Mouse (Mus musculus): ENCODE measurements around the gene Rcn3. TPM values are rescaled to one million over a fixed set of nuclear protein-coding genes. Genes with fewer than 3 reads are reported as not detected.

Gene Rcn3
- polyA plus RNA-seq, 1 experiment, result 10.4 TPM

GRCm38 (mm10) chr7:45095367-45095766 is 3.3 kb upstream of the Rcn3 start:
- Histone ChIP-seq H3K27ac (ENCODE audit: control insufficient read depth, insufficient read depth, low read depth, low read length) (no peak overlapping the region), H3K4me1 (ENCODE audit: control insufficient read depth, insufficient read depth, low read length) (peaks cover 19% of the 10 kb centered on the region), H3K27me3 (ENCODE audit: control insufficient read depth, insufficient read depth, low read length) (no peaks in the 10 kb centered on the region; the same call in 1 of the 2 replicates), H3K4me3 (ENCODE audit: control insufficient read depth, low read depth, low read length) (no peak overlapping the region), H3K36me3 (ENCODE audit: control insufficient read depth, insufficient read depth, low read length) (no peaks in the 10 kb centered on the region)
- no peak for TF ChIP-seq CTCF (IDR thresholded peaks at IDR 0.05; ENCODE audit: control insufficient read depth, insufficient read depth, insufficient replicate concordance, low read depth, low read length)
- no peak for TF ChIP-seq POLR2A (IDR thresholded peaks at IDR 0.05; ENCODE audit: control insufficient read depth, low read depth, low read length)

- Histone ChIP-seq H3K4me1 (ENCODE audit: control insufficient read depth, insufficient read depth, low read length) (peaks cover 22% of the 10 kb centered on the region), H3K4me3 (ENCODE audit: control insufficient read depth, low read depth, low read length) (no peak overlapping the region), H3K27ac (ENCODE audit: control insufficient read depth, insufficient read depth, low read depth, low read length) (no peak overlapping the region)
These were observed 2.1 kb upstream of the Rcn3 start for GRCm38 (mm10) chr7:45094121-45094520.

GRCm38 (mm10) chr7:45093516-45093905 is 1.5 kb upstream of the Rcn3 start:
- H3K4me3 ChIP-seq (ENCODE audit: control insufficient read depth, low read depth, low read length), result no peak overlapping the region
- no peak overlapping the region for H3K27ac ChIP-seq (ENCODE audit: control insufficient read depth, insufficient read depth, low read depth, low read length)
- no peaks in the 10 kb centered on the region for H3K36me3 ChIP-seq (ENCODE audit: control insufficient read depth, insufficient read depth, low read length)
- H3K4me1 ChIP-seq (ENCODE audit: control insufficient read depth, insufficient read depth, low read length), result peaks cover 22% of the 10 kb centered on the region
- TF ChIP-seq POLR2A (IDR thresholded peaks at IDR 0.05; ENCODE audit: control insufficient read depth, low read depth, low read length) (no peak), CTCF (IDR thresholded peaks at IDR 0.05; ENCODE audit: control insufficient read depth, insufficient read depth, insufficient replicate concordance, low read depth, low read length) (no peak)
- no peaks in the 10 kb centered on the region; the same call in 1 of the 2 replicates for H3K27me3 ChIP-seq (ENCODE audit: control insufficient read depth, insufficient read depth, low read length)

More at GRCm38 (mm10) chr7:45094121-45094520, 2.1 kb upstream of the Rcn3 start:
- Histone ChIP-seq H3K36me3 (ENCODE audit: control insufficient read depth, insufficient read depth, low read length) (no peaks in the 10 kb centered on the region), H3K27me3 (ENCODE audit: control insufficient read depth, insufficient read depth, low read length) (no peaks in the 10 kb centered on the region; the same call in 1 of the 2 replicates)
- TF ChIP-seq POLR2A (IDR thresholded peaks at IDR 0.05; ENCODE audit: control insufficient read depth, low read depth, low read length), result no peak
- TF ChIP-seq CTCF (IDR thresholded peaks at IDR 0.05; ENCODE audit: control insufficient read depth, insufficient read depth, insufficient replicate concordance, low read depth, low read length), result no peak

GRCm38 (mm10) chr7:45092828-45093515 is 951 bp upstream of the Rcn3 start:
- no peaks in the 10 kb centered on the region for H3K36me3 ChIP-seq (ENCODE audit: control insufficient read depth, insufficient read depth, low read length)
- no peak overlapping the region for H3K4me3 ChIP-seq (ENCODE audit: control insufficient read depth, low read depth, low read length)
- peaks cover 25% of the 10 kb centered on the region for H3K4me1 ChIP-seq (ENCODE audit: control insufficient read depth, insufficient read depth, low read length)
- no peak overlapping the region for H3K27ac ChIP-seq (ENCODE audit: control insufficient read depth, insufficient read depth, low read depth, low read length)
- H3K27me3 ChIP-seq (ENCODE audit: control insufficient read depth, insufficient read depth, low read length), result no peaks in the 10 kb centered on the region; the same call in 1 of the 2 replicates
- TF ChIP-seq CTCF (IDR thresholded peaks at IDR 0.05; ENCODE audit: control insufficient read depth, insufficient read depth, insufficient replicate concordance, low read depth, low read length) (no peak), POLR2A (IDR thresholded peaks at IDR 0.05; ENCODE audit: control insufficient read depth, low read depth, low read length) (no peak)

GRCm38 (mm10) chr7:45091001-45091990 is 725 bp downstream of the Rcn3 start:
- no peaks in the 10 kb centered on the region; the same call in 1 of the 2 replicates for H3K27me3 ChIP-seq (ENCODE audit: control insufficient read depth, insufficient read depth, low read length)
- no peaks in the 10 kb centered on the region for H3K36me3 ChIP-seq (ENCODE audit: control insufficient read depth, insufficient read depth, low read length)
- H3K4me1 ChIP-seq (ENCODE audit: control insufficient read depth, insufficient read depth, low read length), result peaks cover 25% of the 10 kb centered on the region
- TF ChIP-seq POLR2A (IDR thresholded peaks at IDR 0.05; ENCODE audit: control insufficient read depth, low read depth, low read length), result no peak
- TF ChIP-seq CTCF (IDR thresholded peaks at IDR 0.05; ENCODE audit: control insufficient read depth, insufficient read depth, insufficient replicate concordance, low read depth, low read length), result no peak
- peak overlapping the region; percentile 51 for H3K4me3 ChIP-seq (ENCODE audit: control insufficient read depth, low read depth, low read length)
- no peak overlapping the region; the same call in 1 of the 2 replicates for H3K27ac ChIP-seq (ENCODE audit: control insufficient read depth, insufficient read depth, low read depth, low read length)

- no peak for TF ChIP-seq CTCF (IDR thresholded peaks at IDR 0.05; ENCODE audit: control insufficient read depth, insufficient read depth, insufficient replicate concordance, low read depth, low read length)
- no peak for TF ChIP-seq POLR2A (IDR thresholded peaks at IDR 0.05; ENCODE audit: control insufficient read depth, low read depth, low read length)
- Histone ChIP-seq H3K36me3 (ENCODE audit: control insufficient read depth, insufficient read depth, low read length) (no peaks in the 10 kb centered on the region), H3K4me3 (ENCODE audit: control insufficient read depth, low read depth, low read length) (no peak overlapping the region), H3K27ac (ENCODE audit: control insufficient read depth, insufficient read depth, low read depth, low read length) (no peak overlapping the region), H3K4me1 (ENCODE audit: control insufficient read depth, insufficient read depth, low read length) (peaks cover 25% of the 10 kb centered on the region), H3K27me3 (ENCODE audit: control insufficient read depth, insufficient read depth, low read length) (no peaks in the 10 kb centered on the region; the same call in 1 of the 2 replicates)
These were observed 1.6 kb downstream of the Rcn3 start for GRCm38 (mm10) chr7:45090251-45090977.

All from testis, adult 2 months (tissue).